Mouse (Mus musculus): ENCODE measurements around the gene Sstr5.

DNA sequence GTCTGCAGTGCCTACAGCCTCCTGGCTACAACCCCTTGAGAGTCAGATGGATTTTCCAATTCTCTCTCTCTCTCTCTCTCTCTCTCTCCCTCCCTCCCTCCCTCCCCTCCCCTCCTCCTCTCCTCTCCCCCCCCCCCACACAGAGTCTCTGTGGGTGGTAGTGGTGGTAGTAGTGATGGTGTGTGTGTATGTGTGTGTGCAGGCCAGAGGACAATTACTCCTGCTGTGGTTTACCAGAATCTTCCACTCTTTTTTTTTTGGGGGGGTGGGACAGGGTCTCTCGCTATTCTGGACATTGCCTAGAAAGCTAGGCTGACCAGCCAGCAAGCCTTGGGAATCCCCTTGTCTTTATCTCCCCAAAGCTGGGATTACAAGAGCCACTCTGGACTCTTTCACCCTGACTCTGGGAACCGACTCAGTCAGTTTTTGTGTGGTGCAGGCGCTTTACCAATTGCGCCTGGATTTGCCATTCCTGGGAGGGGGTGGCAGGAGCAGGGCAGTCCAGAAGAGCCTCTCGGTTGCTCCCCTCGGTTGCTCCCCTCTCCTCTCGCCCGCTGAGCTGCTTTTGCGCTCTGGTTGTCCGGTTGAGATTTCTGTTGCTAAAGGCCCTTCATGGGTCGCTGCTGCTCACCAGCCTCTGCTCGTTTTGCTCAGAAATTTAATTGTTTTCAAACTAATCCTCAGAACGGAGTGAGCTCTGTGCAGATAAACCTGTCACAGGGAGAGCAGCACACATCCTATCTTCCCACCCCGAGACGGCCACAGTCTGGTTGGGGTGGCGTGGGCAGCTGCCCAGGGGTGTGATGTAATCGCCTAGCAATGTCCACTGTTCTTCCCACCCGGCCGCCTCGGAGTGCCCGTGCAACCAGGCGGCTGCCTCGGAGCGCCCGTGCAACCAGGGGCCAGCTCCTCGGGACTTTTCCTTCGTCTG is 42.1 kb upstream of the Sstr5 start:
- TF ChIP-seq CTCF (IDR thresholded peaks at IDR 0.05) (no peak), POLR2A (IDR thresholded peaks at IDR 0.05; ENCODE audit: insufficient read depth, low read depth, low read length) (no peak)

All from heart, adult 2 months (tissue).